Mouse (Mus musculus) erythroblast, embryonic 14.5 days (primary cell): Measurements from ENCODE around the gene Ifi27l2b.

Experiments
- GATA1 ChIP-seq: IDR thresholded peaks from 2 replicates; pipeline ENCODE4 v1.6.1; 2012; ENCODE audit warnings: low read length, inconsistent platforms, mixed read lengths
- TAL1 ChIP-seq: IDR thresholded peaks from 3 replicates; pipeline ENCODE4 v1.6.1; 2012; ENCODE audit warnings: low read length, inconsistent platforms, mixed read lengths

GRCm38 (mm10) chr12:103499261-103499660, 42.2 kb upstream of the Ifi27l2b start:
- TF ChIP-seq TAL1: no peak
- no peak for TF ChIP-seq GATA1
